Mouse (Mus musculus) neural tube, embryonic 13.5 days (tissue): ENCODE measurements around the gene Tln2. TPM values are rescaled to one million over a fixed set of nuclear protein-coding genes. Genes with fewer than 3 reads are reported as not detected.
A peak's percentile ranks its signal among the peaks of the same experiment; 100 is the strongest.

ENCODE experiments used
- ATAC-seq: fragments of 200-750 bp; cut with Nextera tagmentation; 2 replicates; pipeline ENCODE4 v1.8.0; 2017; ENCODE audit warnings: low read depth, mild to moderate bottlenecking, moderate TSS enrichment, moderate library complexity
- H3K27ac ChIP-seq: fragments of 300-500 bp; sonication (generic); replicated peaks from 2 replicates; pipeline ENCODE4 v1.5.1; 2015; ENCODE audit warnings: moderate library complexity, mild to moderate bottlenecking, inconsistent platforms
- H3K27me3 ChIP-seq: fragments of 300-500 bp; sonication (generic); 2 replicates; pipeline ENCODE4 v1.6.1; 2015; ENCODE audit warnings: mild to moderate bottlenecking, inconsistent platforms
- H3K36me3 ChIP-seq: fragments of 300-500 bp; sonication (generic); 2 replicates; pipeline ENCODE4 v1.6.1; 2015; ENCODE audit warnings: mild to moderate bottlenecking, inconsistent platforms
- H3K4me1 ChIP-seq: fragments of 300-500 bp; sonication (generic); replicated peaks from 2 replicates; pipeline ENCODE4 v1.6.1; 2015; ENCODE audit warnings: inconsistent platforms
- H3K4me2 ChIP-seq: fragments of 300-500 bp; sonication (generic); 2 replicates; pipeline ENCODE4 v1.6.1; 2015; ENCODE audit warnings: inconsistent platforms, mild to moderate bottlenecking, moderate library complexity
- H3K4me3 ChIP-seq: fragments of 300-500 bp; sonication (generic); 2 replicates; pipeline ENCODE4 v1.5.1; 2015; ENCODE audit warnings: mild to moderate bottlenecking, inconsistent platforms
- H3K9ac ChIP-seq: fragments of 300-500 bp; sonication (generic); 2 replicates; pipeline ENCODE4 v1.6.1; 2015; ENCODE audit warnings: moderate library complexity, mild to moderate bottlenecking, inconsistent platforms
- H3K9me3 ChIP-seq: fragments of 300-500 bp; sonication (generic); 2 replicates; pipeline ENCODE4 v1.6.1; 2016; ENCODE audit warnings: inconsistent platforms
- WGBS: fragments of 180-500 bp; shearing (Covaris S2); methylation state at CpG from one replicate; pipeline ENCODE4 v1.1.7; 2015; 5-methylcytosine and 5-hydroxymethylcytosine counted together
- polyA plus RNA-seq: library from polyadenylated mRNA; unstranded; fragments of >200 nt; fragmentation: Nextera tagmentation; extraction: Ambion mirVana; gene quantifications from 2 replicates; pipeline ENCODE4 v1.2.1, GENCODE M21; 2015

Tln2 gene
- polyA plus RNA-seq, 1 experiment from 2014 or later: 34.7 TPM

DNA sequence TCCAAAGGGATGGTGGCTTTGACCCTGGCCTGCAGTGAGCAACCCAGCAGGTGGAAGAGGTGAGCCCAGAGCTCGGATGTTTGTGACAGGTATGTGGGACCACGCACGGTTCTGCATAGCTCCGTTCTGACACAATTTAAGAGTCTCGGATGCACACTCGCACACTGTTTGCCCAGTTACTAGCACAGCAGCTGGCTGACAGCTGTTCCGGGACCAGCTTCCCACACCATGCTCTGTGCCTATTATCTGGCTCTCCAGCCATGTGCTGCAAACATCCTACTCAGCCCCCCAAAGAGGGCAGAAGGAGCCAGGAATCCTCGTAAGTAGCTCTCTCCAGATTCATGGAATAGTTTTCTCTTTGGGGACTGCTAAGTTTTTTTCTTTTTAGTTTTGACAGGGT lies 17.6 kb downstream of the Tln2 start:
- H3K4me2 ChIP-seq: no peak overlapping the region
- no peaks in the 10 kb centered on the region for H3K27me3 ChIP-seq
- 77% methylated on average over 8 of the region's 8 CpGs for WGBS
- H3K36me3 ChIP-seq: no peaks in the 10 kb centered on the region
- H3K4me3 ChIP-seq: no peak overlapping the region
- no peaks in the 10 kb centered on the region for H3K9me3 ChIP-seq
- H3K9ac ChIP-seq: no peak overlapping the region
- H3K4me1 ChIP-seq: peaks cover 38% of the 10 kb centered on the region
- no peak overlapping the region for H3K27ac ChIP-seq
- ATAC-seq: peak; percentile 53; the same call in 1 of the 2 replicates

DNA sequence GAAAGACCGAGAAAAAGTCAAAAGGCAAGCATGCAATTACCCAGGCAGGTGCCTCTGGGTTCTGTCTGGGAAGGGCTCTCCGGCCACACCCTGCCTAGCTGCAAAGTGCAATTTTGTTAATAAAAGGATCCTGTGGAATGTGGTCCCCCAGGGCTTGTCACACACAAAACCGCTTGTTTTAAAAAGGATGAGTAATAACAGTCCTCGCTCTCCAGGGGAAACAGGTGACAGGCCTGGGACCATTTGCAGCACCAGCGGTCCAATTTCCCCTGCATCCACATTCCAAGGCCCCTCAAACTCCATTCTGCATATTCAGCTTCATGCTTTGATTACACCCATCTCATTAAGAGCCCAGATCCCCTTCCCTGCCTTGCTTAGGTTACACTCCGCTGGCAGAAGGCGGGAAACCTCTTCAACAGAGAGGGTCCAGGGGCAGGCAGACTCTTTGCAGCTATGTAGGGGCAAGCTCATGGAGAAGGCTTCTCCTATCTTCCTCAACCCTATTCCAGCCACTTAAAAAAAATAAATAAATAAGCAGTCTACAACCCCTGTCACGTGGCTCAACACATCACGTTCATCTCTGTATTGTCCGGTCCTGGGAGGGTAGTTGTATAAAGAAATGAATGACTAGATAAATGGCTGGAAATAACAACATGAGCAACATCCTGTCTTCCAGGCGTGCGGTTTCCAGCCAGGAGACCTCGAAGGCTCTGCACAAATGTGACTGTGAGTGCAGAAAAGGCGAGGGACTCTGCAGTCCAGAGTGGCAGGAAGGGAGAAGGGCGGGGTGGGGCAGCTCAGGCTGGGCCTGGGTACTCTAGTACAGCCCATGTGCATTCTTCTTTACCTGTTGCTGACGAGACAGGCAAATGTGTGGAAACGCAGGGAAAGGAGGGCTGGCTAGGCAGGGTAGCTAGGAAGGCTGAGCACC lies 19.5 kb downstream of the Tln2 start:
- H3K4me1 ChIP-seq: peaks cover 37% of the 10 kb centered on the region
- ATAC-seq: no peak
- 50% methylated on average over 17 of the region's 17 CpGs for WGBS
- H3K36me3 ChIP-seq: no peaks in the 10 kb centered on the region
- H3K4me3 ChIP-seq: no peak overlapping the region
- no peak overlapping the region for H3K4me2 ChIP-seq
- no peaks in the 10 kb centered on the region for H3K9me3 ChIP-seq
- H3K9ac ChIP-seq: no peak overlapping the region
- no peaks in the 10 kb centered on the region for H3K27me3 ChIP-seq
- H3K27ac ChIP-seq: no peak overlapping the region

GRCm38 (mm10) chr9:67534420-67534819 lies 25.1 kb downstream of the Tln2 start:
- no peak for ATAC-seq
- Histone ChIP-seq H3K4me1 (peaks cover 21% of the 10 kb centered on the region), H3K4me3 (no peak overlapping the region), H3K36me3 (no peaks in the 10 kb centered on the region), H3K9me3 (no peaks in the 10 kb centered on the region), H3K4me2 (no peak overlapping the region), H3K27me3 (no peaks in the 10 kb centered on the region), H3K27ac (no peak overlapping the region), H3K9ac (no peak overlapping the region)
- WGBS: 69% methylated on average over 7 of the region's 7 CpGs

DNA sequence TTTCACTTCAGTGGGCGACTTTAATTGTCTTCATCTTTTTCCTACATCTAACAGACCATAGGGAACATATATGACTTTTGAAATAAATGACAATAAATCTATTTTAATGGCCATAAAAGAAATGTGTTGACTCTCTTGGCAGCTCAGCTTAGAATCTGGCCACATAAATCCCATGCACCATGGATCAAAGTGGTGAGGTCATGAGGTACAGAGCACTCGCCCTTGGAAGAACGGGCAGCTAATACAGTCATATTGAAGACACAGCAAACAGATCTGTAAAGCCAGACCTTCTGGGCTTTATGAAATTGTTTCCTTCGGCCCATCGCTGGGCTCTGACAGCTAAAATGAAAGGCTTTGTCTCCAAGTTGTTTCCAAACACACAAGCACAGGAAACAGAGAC lies 26.2 kb downstream of the Tln2 start:
- 62% methylated on average over 5 of the region's 5 CpGs for WGBS

GRCm38 (mm10) chr9:67532631-67533030 lies 26.9 kb downstream of the Tln2 start:
- ATAC-seq: no peak
- 81% methylated on average over 1 of the region's 1 CpGs for WGBS
- Histone ChIP-seq H3K27me3 (no peaks in the 10 kb centered on the region), H3K27ac (no peak overlapping the region), H3K4me2 (no peak overlapping the region), H3K9me3 (no peaks in the 10 kb centered on the region), H3K36me3 (no peaks in the 10 kb centered on the region), H3K4me3 (no peak overlapping the region), H3K9ac (no peak overlapping the region), H3K4me1 (peaks cover 22% of the 10 kb centered on the region)

More for the DNA sequence above, 26.2 kb downstream of the Tln2 start:
- Histone ChIP-seq H3K27ac (peak overlapping the region; percentile 34; the same call in 1 of the 2 replicates), H3K27me3 (no peaks in the 10 kb centered on the region), H3K36me3 (no peaks in the 10 kb centered on the region), H3K9me3 (no peaks in the 10 kb centered on the region), H3K4me2 (no peak overlapping the region), H3K9ac (no peak overlapping the region), H3K4me3 (no peak overlapping the region), H3K4me1 (peaks cover 21% of the 10 kb centered on the region)
- ATAC-seq: no peak

- Histone ChIP-seq H3K36me3 (no peaks in the 10 kb centered on the region), H3K4me1 (peaks cover 24% of the 10 kb centered on the region), H3K9me3 (no peaks in the 10 kb centered on the region), H3K27me3 (no peaks in the 10 kb centered on the region), H3K4me3 (no peak overlapping the region), H3K4me2 (no peak overlapping the region), H3K9ac (no peak overlapping the region), H3K27ac (no peak overlapping the region)
- no peak for ATAC-seq
- 76% methylated on average over 5 of the region's 5 CpGs for WGBS
These were observed 29.9 kb downstream of the Tln2 start for GRCm38 (mm10) chr9:67529600-67529999.

DNA sequence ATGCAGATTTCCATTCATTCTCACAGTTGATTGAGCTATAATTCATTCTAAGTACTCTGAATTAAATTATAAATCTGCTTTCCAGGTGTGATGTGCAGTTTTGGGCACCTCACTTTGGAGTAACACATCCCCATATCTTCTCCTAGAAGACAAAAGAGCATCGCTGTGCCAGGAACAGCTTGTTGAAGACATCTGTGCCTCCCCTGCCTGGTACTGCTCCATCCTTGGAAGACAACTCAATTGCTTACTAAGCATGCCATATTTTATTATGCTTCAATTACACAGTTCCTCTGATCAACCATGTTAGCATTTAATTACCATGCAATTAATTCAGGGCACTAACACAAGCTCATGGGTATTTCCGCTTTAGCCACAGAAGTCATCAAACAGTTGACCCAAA lies 31.8 kb downstream of the Tln2 start:
- 65% methylated on average over 2 of the region's 2 CpGs for WGBS
- H3K4me1 ChIP-seq: peaks cover 6% of the 10 kb centered on the region
- H3K27ac ChIP-seq: no peak overlapping the region
- no peak overlapping the region for H3K4me2 ChIP-seq
- no peaks in the 10 kb centered on the region for H3K9me3 ChIP-seq
- H3K36me3 ChIP-seq: no peaks in the 10 kb centered on the region
- no peaks in the 10 kb centered on the region for H3K27me3 ChIP-seq
- no peak for ATAC-seq
- no peak overlapping the region for H3K4me3 ChIP-seq
- no peak overlapping the region for H3K9ac ChIP-seq

- Histone ChIP-seq H3K27me3 (no peaks in the 10 kb centered on the region), H3K4me2 (no peak overlapping the region), H3K27ac (no peak overlapping the region), H3K4me1 (peaks cover 7% of the 10 kb centered on the region; the same call in 1 of the 2 replicates), H3K36me3 (no peaks in the 10 kb centered on the region), H3K9me3 (no peaks in the 10 kb centered on the region), H3K4me3 (no peak overlapping the region), H3K9ac (no peak overlapping the region)
- ATAC-seq: no peak; the same call in 1 of the 2 replicates
- 62% methylated on average over 4 of the region's 4 CpGs for WGBS
These were observed 37.8 kb downstream of the Tln2 start for GRCm38 (mm10) chr9:67521736-67522135.

DNA sequence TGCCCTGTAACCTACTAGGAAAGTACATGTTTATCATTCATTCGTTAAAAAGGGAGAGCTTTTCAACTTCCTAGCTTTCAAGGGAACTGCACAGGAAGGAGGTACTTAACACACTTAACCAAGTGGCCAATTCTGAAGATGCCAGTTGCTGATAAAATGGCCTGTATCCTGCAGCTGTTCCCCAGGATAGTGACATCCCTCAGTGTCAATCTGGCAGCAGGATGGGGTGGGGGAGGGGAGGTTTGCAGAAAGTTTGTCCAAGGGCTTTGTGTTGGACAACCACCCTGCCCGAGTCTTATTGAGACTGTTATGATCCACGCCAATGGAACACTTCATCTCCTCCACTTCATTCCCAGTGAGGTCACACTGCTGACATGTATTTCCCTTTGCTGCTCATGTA lies 50.0 kb downstream of the Tln2 start:
- WGBS: 56% methylated on average over 3 of the region's 3 CpGs
- no peak for ATAC-seq
- no peaks in the 10 kb centered on the region for H3K9me3 ChIP-seq

GRCm38 (mm10) chr9:67504669-67505260 lies 54.7 kb downstream of the Tln2 start:
- no peak overlapping the region for H3K27ac ChIP-seq
- H3K4me2 ChIP-seq: no peak overlapping the region
- H3K36me3 ChIP-seq: no peaks in the 10 kb centered on the region
- H3K4me3 ChIP-seq: no peak overlapping the region
- no peaks in the 10 kb centered on the region for H3K9me3 ChIP-seq
- no peak for ATAC-seq
- H3K27me3 ChIP-seq: no peaks in the 10 kb centered on the region
- H3K9ac ChIP-seq: no peak overlapping the region
- H3K4me1 ChIP-seq: peaks cover 23% of the 10 kb centered on the region
- WGBS: 92% methylated on average over 8 of the region's 8 CpGs

More for the DNA sequence above, 50.0 kb downstream of the Tln2 start:
- H3K27me3 ChIP-seq: no peaks in the 10 kb centered on the region
- H3K4me2 ChIP-seq: no peak overlapping the region
- no peaks in the 10 kb centered on the region for H3K36me3 ChIP-seq
- H3K27ac ChIP-seq: no peak overlapping the region
- H3K9ac ChIP-seq: no peak overlapping the region
- H3K4me1 ChIP-seq: peaks cover 17% of the 10 kb centered on the region
- H3K4me3 ChIP-seq: no peak overlapping the region

GRCm38 (mm10) chr9:67501801-67502200 lies 57.7 kb downstream of the Tln2 start:
- H3K4me3 ChIP-seq: no peak overlapping the region
- H3K27me3 ChIP-seq: no peaks in the 10 kb centered on the region
- ATAC-seq: no peak
- no peak overlapping the region for H3K9ac ChIP-seq
- H3K27ac ChIP-seq: no peak overlapping the region
- no peaks in the 10 kb centered on the region for H3K9me3 ChIP-seq
- no peak overlapping the region for H3K4me2 ChIP-seq
- H3K36me3 ChIP-seq: no peaks in the 10 kb centered on the region
- 95% methylated on average over 1 of the region's 1 CpGs for WGBS
- peaks cover 22% of the 10 kb centered on the region for H3K4me1 ChIP-seq

DNA sequence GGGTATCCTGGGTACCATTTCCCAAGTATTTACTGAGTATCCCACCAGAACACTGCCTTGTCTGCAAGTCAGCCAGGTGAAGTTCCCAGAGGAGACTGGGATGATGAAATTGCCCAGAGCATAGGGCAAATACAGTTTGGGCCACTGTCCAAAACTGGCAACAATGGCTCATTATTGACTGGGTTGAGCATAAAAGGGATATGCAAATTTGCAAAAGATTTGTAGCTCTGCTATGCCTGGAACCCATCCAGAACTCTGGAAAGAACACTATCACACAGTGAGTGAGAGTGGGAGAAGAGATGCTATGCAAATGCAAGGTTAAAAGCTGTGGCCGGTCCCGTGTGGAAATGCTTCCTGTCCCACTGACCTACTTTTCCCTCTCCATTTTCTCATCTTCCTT lies 63.1 kb downstream of the Tln2 start:
- H3K27ac ChIP-seq: peak overlapping the region; percentile 62
- H3K9ac ChIP-seq: no peak overlapping the region
- H3K4me1 ChIP-seq: peaks cover 31% of the 10 kb centered on the region
- H3K27me3 ChIP-seq: no peaks in the 10 kb centered on the region
- H3K4me3 ChIP-seq: no peak overlapping the region
- H3K4me2 ChIP-seq: no peak overlapping the region
- no peaks in the 10 kb centered on the region for H3K9me3 ChIP-seq
- 32% methylated on average over 2 of the region's 2 CpGs for WGBS
- peak; percentile 76 for ATAC-seq
- H3K36me3 ChIP-seq: no peaks in the 10 kb centered on the region
